Mouse (Mus musculus) limb, embryonic 14.5 days (tissue): ENCODE measurements at regions not wholly inside any gene's neighbourhood (a gene's known extent, or its start where the extent isn't known, plus 50 kb on each side); places are given as distances from the start of the nearest gene placed in this dataset.
"Not testable (repeated sequence)": the region's sequence is repeated elsewhere in the genome, so short reads cannot be mapped to it uniquely, and the experiment has no call there.

Source experiments
- ATAC-seq: fragments of 200-750 bp; cut with Nextera tagmentation; 2 replicates; pipeline ENCODE4 v1.8.0; 2017; ENCODE audit warnings: low read depth, moderate number of reproducible peaks, moderate TSS enrichment; ENCODE audit not compliant: low FRiP score
- DNase-seq: peaks from one replicate; pipeline ENCODE4 v3.0.0-alpha.2; 2015; ENCODE audit warnings: low spot score
- H3K27ac ChIP-seq: fragments of 300-500 bp; sonication (generic); replicated peaks from 2 replicates; pipeline ENCODE4 v1.5.1; 2014; ENCODE audit warnings: low read depth, mild to moderate bottlenecking, low read length, moderate library complexity, mixed read lengths
- H3K27me3 ChIP-seq: fragments of 300-500 bp; sonication (generic); 2 replicates; pipeline ENCODE4 v1.6.1; 2014; ENCODE audit warnings: low read length, mixed read lengths; ENCODE audit not compliant: control insufficient read depth, insufficient read depth
- H3K36me3 ChIP-seq: fragments of 300-500 bp; sonication (generic); 2 replicates; pipeline ENCODE4 v1.6.1; 2014; ENCODE audit warnings: mild to moderate bottlenecking, low read length, moderate library complexity, mixed read lengths; ENCODE audit not compliant: control insufficient read depth, insufficient read depth
- H3K4me1 ChIP-seq: fragments of 300-500 bp; sonication (generic); 2 replicates; pipeline ENCODE4 v1.6.1; 2014; ENCODE audit warnings: antibody characterized with exemption, low read length, mixed read lengths; ENCODE audit not compliant: control insufficient read depth, insufficient read depth
- H3K4me2 ChIP-seq: fragments of 300-500 bp; sonication (generic); replicated peaks from 2 replicates; pipeline ENCODE4 v1.6.1; 2014; ENCODE audit warnings: low read depth, mild to moderate bottlenecking, low read length, moderate library complexity; ENCODE audit not compliant: severe bottlenecking
- H3K4me3 ChIP-seq: fragments of 300-500 bp; sonication (generic); replicated peaks from 2 replicates; pipeline ENCODE4 v1.5.1; 2014; ENCODE audit warnings: low read length
- H3K9ac ChIP-seq: fragments of 300-500 bp; sonication (generic); 2 replicates; pipeline ENCODE4 v1.6.1; 2014; ENCODE audit warnings: mild to moderate bottlenecking, low read depth, low read length, moderate library complexity; ENCODE audit not compliant: severe bottlenecking
- H3K9me3 ChIP-seq: fragments of 300-500 bp; sonication (generic); 2 replicates; pipeline ENCODE4 v1.6.1; 2016; ENCODE audit warnings: low read length; ENCODE audit not compliant: control insufficient read depth
- POLR2A ChIP-seq: fragments of 200-500 bp; IDR thresholded peaks from 2 replicates; pipeline ENCODE4 v1.8.0; 2012; ENCODE audit warnings: inconsistent platforms, mild to moderate bottlenecking, moderate library complexity, borderline replicate concordance; ENCODE audit not compliant: insufficient read depth, insufficient read length; ENCODE audit errors: extremely low read depth
- WGBS: fragments of 180-500 bp; shearing (Covaris S2); extraction: QIAGEN DNeasy Blood & Tissue Kit; methylation state at CpG from one replicate; pipeline ENCODE4 v1.1.7; 2014; 5-methylcytosine and 5-hydroxymethylcytosine counted together

DNA sequence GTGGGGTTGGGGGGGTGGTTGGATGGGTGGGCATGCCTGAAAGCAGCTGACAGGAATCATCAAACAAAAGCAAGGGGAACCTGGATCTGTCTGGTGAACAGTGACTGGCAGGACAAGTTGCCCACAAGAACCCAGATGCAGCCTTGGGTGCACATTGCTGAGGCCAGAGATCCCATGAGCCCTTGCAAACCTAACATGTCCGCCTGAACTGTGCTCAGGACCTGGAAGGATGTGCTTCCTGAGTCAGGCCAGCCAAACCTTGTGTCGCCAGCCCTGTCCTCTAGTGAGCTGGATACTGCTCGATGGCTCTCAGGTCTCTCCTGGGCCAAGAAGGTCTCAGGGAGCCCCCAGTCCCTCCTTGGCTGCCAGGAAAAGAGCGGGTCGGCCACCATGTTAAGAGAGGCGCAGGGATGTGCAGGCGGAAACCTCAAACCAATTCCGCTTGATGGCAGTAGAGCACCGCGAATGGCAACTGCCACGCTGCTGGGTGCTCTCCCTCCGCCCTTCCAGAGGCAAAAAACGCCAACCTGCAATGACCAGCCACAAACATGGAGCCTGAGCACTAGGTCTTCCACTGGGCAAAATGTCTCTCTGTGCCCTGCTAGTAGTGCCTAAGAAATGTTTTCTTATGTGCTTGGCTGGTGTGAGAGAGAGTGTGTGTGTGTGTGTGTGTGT lies 140.2 kb downstream of the Pls3 start:
- not testable (repeated sequence) for H3K9me3 ChIP-seq, H3K9ac ChIP-seq, H3K4me3 ChIP-seq, H3K36me3 ChIP-seq, H3K4me2 ChIP-seq, H3K27me3 ChIP-seq, H3K4me1 ChIP-seq, ATAC-seq, H3K27ac ChIP-seq, DNase-seq
- 72% methylated on average over 9 of the region's 13 CpGs for WGBS

DNA sequence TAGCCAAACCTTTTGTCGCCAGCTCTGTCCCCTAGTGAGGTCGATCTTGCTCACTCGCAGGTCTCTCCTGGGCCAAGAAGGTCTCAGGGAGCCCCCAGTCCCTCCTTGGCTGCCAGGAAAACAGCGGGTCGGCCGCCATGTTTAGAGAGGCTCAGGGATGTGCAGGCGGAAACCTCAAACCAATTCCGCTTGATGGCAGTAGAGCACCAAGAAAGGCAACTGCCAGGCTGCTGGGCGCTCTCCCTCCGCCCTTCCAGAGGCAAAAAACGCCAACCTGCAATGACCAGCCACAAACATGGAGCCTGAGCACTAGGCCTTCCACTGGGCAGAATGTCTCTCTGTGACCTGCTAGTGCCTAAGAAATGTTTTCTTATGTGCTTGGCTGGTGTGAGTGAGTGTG lies 141.3 kb downstream of the Pls3 start:
- H3K4me2 ChIP-seq, H3K9me3 ChIP-seq, H3K4me3 ChIP-seq, H3K36me3 ChIP-seq, ATAC-seq, H3K9ac ChIP-seq, H3K4me1 ChIP-seq, H3K27ac ChIP-seq, H3K27me3 ChIP-seq, DNase-seq: not testable (repeated sequence)
- 59% methylated on average over 11 of the region's 11 CpGs for WGBS

DNA sequence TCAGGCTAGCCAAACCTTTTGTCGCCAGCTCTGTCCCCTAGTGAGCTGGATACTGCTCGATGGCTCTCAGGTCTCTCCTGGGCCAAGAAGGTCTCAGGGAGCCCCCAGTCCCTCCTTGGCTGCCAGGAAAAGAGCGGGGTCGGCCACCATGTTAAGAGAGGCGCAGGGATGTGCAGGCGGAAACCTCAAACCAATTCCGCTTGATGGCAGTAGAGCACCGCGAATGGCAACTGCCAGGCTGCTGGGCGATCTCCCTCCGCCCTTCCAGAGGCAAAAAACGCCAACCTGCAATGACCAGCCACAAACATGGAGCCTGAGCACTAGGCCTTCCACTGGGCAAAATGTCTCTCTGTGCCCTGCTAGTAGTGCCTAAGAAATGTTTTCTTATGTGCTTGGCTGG lies 145.2 kb downstream of the Pls3 start:
- not testable (repeated sequence) for H3K36me3 ChIP-seq, H3K4me3 ChIP-seq, H3K27ac ChIP-seq, H3K4me2 ChIP-seq, DNase-seq, ATAC-seq, H3K4me1 ChIP-seq, H3K9me3 ChIP-seq, H3K27me3 ChIP-seq, H3K9ac ChIP-seq
- WGBS, result 74% methylated on average over 12 of the region's 12 CpGs

DNA sequence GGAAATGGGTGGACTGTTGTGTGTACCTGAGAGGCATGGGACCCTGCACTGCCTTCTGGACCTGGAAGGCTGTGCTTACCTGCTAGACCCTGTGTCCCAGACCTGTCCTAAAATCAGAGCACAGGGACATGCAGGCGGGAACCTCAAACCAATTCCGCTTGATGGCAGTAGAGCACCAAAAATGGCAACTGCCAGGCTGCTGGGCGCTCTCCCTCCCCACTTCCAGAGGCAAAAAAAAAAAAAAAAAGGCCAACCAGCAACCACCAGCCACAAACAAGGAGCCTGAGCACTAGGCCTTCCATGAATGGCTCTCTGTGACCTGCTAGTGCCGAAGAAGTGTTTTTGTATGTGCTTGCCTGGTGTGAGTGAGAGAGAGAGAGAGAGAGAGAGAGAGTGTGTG lies 146.5 kb downstream of the Pls3 start:
- H3K27me3 ChIP-seq, result no peaks in the 10 kb centered on the region
- no peak for TF ChIP-seq POLR2A
- DNase-seq (no peak), ATAC-seq (no peak)
- H3K4me1 ChIP-seq, result no peaks in the 10 kb centered on the region
- WGBS, result 72% methylated on average over 4 of the region's 4 CpGs
- no peak overlapping the region for H3K27ac ChIP-seq
- H3K9ac ChIP-seq, result no peak overlapping the region
- H3K4me3 ChIP-seq, result no peak overlapping the region
- no peak overlapping the region for H3K4me2 ChIP-seq
- no peaks in the 10 kb centered on the region for H3K36me3 ChIP-seq
- no peaks in the 10 kb centered on the region for H3K9me3 ChIP-seq

DNA sequence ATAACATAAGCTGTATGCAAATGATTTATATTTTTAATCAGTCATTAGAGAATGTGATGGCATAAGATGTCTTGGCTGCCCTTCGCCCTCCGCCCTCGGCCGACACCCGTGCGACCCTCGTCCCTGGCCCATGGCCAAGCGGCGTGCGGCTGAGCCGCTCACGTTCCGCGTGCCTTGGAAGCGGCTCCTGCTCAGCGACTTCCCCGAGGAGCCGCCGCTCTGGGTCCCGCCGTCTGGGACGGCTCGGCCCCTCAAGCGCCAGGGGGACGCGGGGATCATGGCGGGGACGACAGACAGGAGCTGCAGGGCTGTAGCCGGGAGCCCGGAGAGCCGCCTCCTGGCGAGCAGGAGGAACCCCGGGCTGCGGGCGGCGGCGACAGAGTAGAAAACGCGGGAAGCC lies 145.5 kb upstream of the Rab39b start:
- not testable (repeated sequence) for H3K9ac ChIP-seq, DNase-seq, ATAC-seq, H3K4me2 ChIP-seq, H3K27me3 ChIP-seq, H3K36me3 ChIP-seq, H3K9me3 ChIP-seq, H3K27ac ChIP-seq, H3K4me3 ChIP-seq, H3K4me1 ChIP-seq
- WGBS, result 58% methylated on average over 22 of the region's 39 CpGs

DNA sequence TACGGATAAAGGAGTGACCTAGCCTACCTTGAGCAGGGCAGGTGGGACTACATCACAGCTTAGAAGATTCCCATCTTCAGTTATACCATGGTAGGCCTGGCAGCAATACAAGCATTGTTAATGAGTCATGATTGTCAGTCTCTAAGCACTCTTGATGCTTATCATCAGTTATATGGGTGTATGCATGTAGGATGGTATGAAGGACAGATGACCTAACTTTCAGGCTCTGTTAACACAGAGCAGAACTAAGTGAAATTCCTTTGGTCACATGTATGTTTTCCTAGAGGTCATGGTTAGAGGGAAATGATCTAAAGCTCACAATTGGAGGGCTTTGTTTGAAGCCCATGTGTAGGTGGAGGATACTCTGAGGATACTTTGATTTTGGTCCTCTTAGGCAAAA lies 121.9 kb upstream of the Rab39b start:
- H3K4me3 ChIP-seq, result no peak overlapping the region
- no peaks in the 10 kb centered on the region for H3K36me3 ChIP-seq
- no peak overlapping the region for H3K9ac ChIP-seq
- no peak for DNase-seq
- H3K4me2 ChIP-seq, result no peak overlapping the region
- TF ChIP-seq POLR2A, result no peak
- no peaks in the 10 kb centered on the region for H3K4me1 ChIP-seq
- H3K9me3 ChIP-seq, result no peaks in the 10 kb centered on the region
- WGBS, result 27% methylated on average over 1 of the region's 1 CpGs
- H3K27ac ChIP-seq, result no peak overlapping the region
- H3K27me3 ChIP-seq, result no peaks in the 10 kb centered on the region
- ATAC-seq, result no peak

DNA sequence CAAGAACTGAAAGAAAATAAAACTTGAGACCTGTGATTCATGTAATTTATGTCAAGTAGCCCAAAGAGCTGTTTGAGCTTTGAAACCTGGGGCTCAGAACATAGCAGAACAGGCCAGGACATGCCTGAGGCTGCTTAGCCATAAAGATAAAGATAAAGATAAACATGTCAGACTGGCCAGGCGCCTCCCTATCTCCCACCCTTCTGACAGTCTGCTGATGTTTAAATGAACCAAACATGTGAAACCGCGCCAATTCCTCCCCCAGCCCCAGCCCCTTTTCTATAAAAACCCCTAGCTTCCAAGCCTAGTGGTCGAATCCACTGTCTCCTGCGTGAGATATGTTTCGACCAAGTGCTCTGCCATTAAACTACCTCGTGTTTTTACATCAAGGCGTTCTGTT lies 97.2 kb upstream of the Rab39b start:
- not testable (repeated sequence) for H3K27ac ChIP-seq, H3K36me3 ChIP-seq, H3K27me3 ChIP-seq, H3K9me3 ChIP-seq, H3K9ac ChIP-seq, DNase-seq, ATAC-seq, H3K4me2 ChIP-seq, H3K4me1 ChIP-seq, H3K4me3 ChIP-seq
- 91% methylated on average over 8 of the region's 8 CpGs for WGBS
